Mouse (Mus musculus): ENCODE data around the gene B9d2. TPM values are rescaled to one million over a fixed set of nuclear protein-coding genes. Genes with fewer than 3 reads are reported as not detected.

The B9d2 gene
- polyA plus RNA-seq (2012; rRNA removed): 44.6 and 53.1 TPM in 2 replicates

DNA sequence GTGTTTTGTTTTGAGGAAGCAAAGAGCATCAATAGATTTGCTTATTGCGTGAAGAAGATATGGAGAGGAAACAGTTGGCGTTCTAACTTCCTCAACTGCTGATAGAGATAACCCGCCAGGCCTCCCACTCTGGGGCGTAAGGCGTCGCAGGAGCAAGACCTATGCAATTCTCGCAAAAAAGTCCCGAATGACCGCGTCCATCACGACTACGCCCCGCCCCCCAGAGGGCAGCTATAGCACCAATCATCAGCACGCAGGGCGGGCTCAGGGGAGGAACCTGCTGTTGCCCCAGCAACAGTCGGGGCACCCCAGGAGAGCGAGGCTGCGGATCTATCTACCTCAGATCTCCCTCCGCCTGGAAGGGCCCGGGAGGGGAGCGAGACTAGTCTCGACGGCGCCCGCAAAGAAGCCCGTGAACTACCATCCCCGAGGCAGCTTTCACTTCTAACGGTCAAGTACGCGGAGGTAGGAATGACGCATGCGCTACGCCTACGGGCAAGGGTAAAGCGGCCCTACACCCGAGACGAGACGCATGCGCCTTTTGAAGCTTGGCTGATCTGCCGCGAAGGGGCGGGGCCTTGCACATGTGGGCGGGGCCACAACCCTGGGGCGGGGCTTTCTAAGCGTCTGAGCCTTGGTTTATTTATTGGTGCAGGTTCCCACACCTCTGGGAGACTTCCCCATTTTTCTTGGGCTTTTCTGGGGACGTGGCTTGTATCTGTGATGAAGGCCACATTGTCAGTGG is at the start of gene B9d2:
TSS of gene B9d2 (plus strand) at position 267 of the 745 bp plus-strand sequence.

DNA sequence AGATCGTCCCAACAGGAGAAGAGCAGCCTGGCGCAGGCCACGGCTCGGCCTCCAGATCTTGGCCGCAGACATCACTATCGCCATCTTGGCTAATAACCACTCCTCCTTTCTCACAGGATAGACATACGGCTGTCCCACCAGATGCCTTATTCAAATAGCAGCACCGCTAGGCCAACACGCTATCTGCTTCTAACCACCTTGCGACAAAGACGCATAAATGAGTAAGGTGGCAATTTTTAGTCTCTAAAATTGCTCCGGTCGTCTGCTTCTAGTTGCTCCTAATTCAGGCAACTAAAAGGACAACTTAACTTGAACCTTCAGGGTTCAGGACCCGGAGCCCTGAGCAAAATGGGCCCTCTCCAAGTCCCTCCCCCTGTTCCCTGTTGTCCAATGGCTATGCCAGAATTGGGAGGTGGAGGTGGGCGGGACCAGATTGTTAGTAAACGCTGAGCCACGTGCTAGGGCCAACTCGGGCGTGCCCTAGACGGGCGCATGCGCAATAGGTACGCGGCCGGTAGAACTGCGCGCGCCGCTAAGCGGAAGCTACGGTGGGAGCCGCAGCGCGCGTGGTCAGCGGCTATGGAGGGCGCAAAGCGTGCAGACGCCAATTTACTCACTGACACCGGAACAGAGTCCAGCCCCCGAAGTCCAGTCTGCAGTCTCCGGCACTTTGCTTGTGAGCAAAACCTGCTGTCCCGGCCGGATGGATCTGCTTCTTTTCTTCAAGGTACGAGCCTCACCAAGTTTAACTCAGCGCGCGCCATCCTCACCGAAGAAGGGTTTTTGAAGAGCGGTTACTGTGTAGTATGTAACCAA is 21.7 kb upstream of the B9d2 start, which contains the start of the genes Bckdha and Exosc5:
TSS of gene Bckdha (minus strand) at position 325 of the 816 bp plus-strand sequence.
TSS of gene Exosc5 (plus strand) at position 508 of the 816 bp plus-strand sequence.

DNA sequence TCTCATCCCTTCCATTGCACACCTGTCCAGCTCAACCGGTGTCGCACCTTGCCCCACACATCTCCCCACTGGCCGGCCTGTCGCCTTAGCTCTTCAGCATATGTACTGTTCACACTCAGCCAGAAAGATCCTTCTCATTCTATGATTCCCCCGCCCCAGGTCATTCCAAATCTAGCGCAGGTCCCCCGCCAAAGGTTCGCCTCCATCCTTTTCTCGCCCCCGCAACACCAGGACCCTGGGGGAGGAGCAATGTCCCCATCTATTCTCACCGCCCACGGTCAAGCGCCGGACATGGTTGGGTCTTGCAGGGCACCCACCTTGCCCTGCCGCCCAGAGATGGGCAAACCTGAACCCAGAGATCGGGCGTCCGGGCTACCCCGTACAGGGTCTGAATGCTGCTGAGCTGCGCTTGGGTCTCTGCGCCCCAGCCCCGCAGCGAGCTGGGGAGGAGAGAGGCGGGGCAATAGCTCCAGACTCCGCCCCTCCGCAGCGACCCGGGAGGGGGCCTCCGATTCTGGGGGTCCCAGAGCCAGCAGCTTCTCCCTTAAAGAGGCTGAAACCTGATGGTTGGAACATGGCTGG is 5.8 kb upstream of the B9d2 start, which contains the start of gene Tmem91:
TSS of gene Tmem91 (minus strand) at position 448 of the 582 bp plus-strand sequence.

DNA sequence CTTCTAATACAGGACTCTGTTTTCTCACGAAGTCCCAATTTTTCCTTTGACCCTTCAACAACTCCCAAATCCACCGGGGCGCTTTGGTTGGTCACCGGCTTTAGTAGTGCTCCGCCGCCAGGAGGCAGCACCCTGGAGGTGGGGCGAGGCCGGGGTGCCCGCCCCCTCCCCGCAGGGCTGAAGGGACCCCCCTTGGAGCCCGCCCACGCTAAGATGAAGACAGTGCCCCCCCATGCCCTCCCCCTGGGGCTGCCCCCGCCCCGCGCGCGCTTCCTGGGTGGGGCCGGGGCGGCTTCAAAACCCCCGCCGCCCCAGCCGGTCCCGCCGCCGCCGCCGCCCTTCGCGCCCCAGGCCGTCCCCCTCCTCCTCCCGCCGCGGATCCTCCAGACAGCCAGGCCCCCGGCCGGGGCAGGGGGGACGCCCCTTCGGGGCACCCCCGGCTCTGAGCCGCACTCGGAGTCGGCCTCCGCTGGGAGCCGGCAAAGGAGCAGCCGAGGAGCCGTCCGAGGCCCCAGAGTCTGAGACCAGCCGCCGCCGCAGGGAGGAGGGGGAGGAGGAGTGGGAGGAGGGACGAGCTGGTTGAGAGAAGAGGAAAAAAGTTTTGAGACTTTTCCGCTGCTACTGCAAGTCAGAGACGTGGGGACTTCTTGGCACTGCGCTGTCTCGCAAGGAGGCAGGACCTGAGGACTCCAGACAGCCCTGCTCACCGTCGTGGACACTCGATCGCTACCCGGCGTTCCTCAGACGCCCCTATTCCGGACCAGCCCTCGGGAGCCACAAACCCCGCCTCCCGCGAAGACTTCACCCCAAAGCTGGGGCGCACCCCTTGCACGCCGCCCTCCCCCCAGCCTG is 6.3 kb downstream of the B9d2 start, which contains the start of gene Tgfb1:
TSS of gene Tgfb1 (plus strand) at position 323 of the 852 bp plus-strand sequence.

DNA sequence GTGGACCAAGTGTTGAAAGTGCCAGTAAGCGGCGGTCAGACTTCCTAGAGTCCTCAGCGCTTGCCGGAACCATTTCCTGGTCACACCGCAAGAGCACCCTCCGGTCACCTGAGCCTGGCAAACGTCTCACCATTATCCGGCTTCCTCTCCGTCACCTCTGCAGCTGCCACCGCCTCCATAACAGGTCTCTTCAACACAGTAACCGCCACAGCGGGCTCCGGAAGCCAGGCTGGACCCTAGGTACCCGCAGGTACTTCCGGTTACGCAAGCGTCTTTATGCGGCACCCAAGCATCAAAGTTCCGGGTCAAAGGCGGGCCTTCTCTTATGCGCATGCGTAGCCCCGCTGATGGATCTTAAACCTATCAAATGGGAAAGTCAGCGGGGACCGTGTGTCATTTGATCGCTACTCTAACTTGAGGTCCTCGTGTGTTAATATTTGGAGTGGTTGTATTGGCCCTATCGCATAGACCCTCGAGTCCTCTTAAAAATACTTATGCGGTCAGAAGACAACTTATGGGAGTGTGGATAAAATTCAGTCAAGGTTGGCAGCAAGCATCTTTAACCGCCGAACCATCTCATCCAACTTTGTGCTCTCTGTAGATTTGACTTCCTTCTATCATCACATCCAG is 38.3 kb downstream of the B9d2 start, which contains the start of gene Ccdc97:
TSS of gene Ccdc97 (minus strand) at position 301 of the 630 bp plus-strand sequence.

Other genes starting within 250 kb of the B9d2 start
- 1.1 and 1.3 TPM in 2 replicates for gene Ceacam1, start 203.2 kb upstream of the B9d2 start, polyA plus RNA-seq (2012; rRNA removed)
- not detected in 2 replicates for gene Ceacam2, start 140.9 kb upstream of the B9d2 start, polyA plus RNA-seq (2012; rRNA removed)
- not detected in 2 replicates for gene Erich4, start 64.9 kb upstream of the B9d2 start, polyA plus RNA-seq (2012; rRNA removed)
- 38.0 and 43.1 TPM in 2 replicates for gene Dmac2, start 61.4 kb upstream of the B9d2 start, polyA plus RNA-seq (2012; rRNA removed)
- gene B3gnt8, start 54.1 kb upstream of the B9d2 start, polyA plus RNA-seq (2012; rRNA removed): 0.64 and 2.1 TPM in 2 replicates
- 62.5 and 66.5 TPM in 2 replicates for gene Bckdha, start 21.8 kb upstream of the B9d2 start, polyA plus RNA-seq (2012; rRNA removed)
- gene Exosc5, start 21.6 kb upstream of the B9d2 start, polyA plus RNA-seq (2012; rRNA removed): 42.7 and 44.3 TPM in 2 replicates
- 10.7 and 13.1 TPM in 2 replicates for gene Tmem91, start 5.6 kb upstream of the B9d2 start, polyA plus RNA-seq (2012; rRNA removed)
- gene Tgfb1, start 6.2 kb downstream of the B9d2 start, polyA plus RNA-seq (2012; rRNA removed): 3.8 and 6.7 TPM in 2 replicates
- gene Ccdc97, start 38.3 kb downstream of the B9d2 start, polyA plus RNA-seq (2012; rRNA removed): 71.9 and 73.7 TPM in 2 replicates
- gene Hnrnpul1, start 74.0 kb downstream of the B9d2 start, polyA plus RNA-seq (2012; rRNA removed): 57.1 and 61.2 TPM in 2 replicates
- gene Axl, start 107.9 kb downstream of the B9d2 start, polyA plus RNA-seq (2012; rRNA removed): 16.8 and 25.5 TPM in 2 replicates
- gene Cyp2s1, start 136.1 kb downstream of the B9d2 start, polyA plus RNA-seq (2012; rRNA removed): 1.4 and 2.3 TPM in 2 replicates
- gene Cyp2b10, start 216.8 kb downstream of the B9d2 start, polyA plus RNA-seq (2012; rRNA removed): not detected in 2 replicates